Mouse (Mus musculus): ENCODE measurements around the gene Tmem259. TPM values are rescaled to one million over a fixed set of nuclear protein-coding genes. Genes with fewer than 3 reads are reported as not detected.
A peak's percentile ranks its signal among the peaks of the same experiment; 100 is the strongest.

Tmem259 gene
- total and polyA plus RNA-seq, 3 experiments = 62.0 to 150 TPM; not detected in 1

- H3K9me3 ChIP-seq (replicated peaks; ENCODE audit: insufficient read depth, low read length) = no peaks in the 10 kb centered on the region
- DNase-seq (ENCODE audit: low read depth, low spot score) = no peak
- no peak overlapping the region for H3K4me3 ChIP-seq (ENCODE audit: control insufficient read depth in 1 of 2, insufficient read depth in 1 of 2, low read depth in 2 of 2, low read length in 2 of 2)
- peaks cover 0 to 6% of the 10 kb centered on the region in 2 experiments; a peak in 1 of 4 replicates for H3K4me1 ChIP-seq (ENCODE audit: control insufficient read depth in 1 of 2, insufficient read depth in 2 of 2, low read length in 2 of 2)
- no peaks in the 10 kb centered on the region; a peak in 1 of 4 replicates for H3K36me3 ChIP-seq (ENCODE audit: control insufficient read depth in 1 of 2, insufficient read depth in 2 of 2, low read length in 2 of 2)
- H3K79me2 ChIP-seq (ENCODE audit: control insufficient read depth, insufficient read depth, low read length, poor library complexity) = peaks cover 9% of the 10 kb centered on the region
- H3K27ac ChIP-seq (ENCODE audit: control insufficient read depth, low read depth, low read length) = no peak overlapping the region
- no peak overlapping the region for H3K9ac ChIP-seq (ENCODE audit: control insufficient read depth, low read depth, low read length, poor library complexity, severe bottlenecking)
- H3K27me3 ChIP-seq (ENCODE audit: control insufficient read depth in 1 of 2, insufficient read depth in 2 of 2, low read length in 2 of 2) = no peaks in the 10 kb centered on the region
- TF ChIP-seq SMC3 (IDR thresholded peaks at IDR 0.05; ENCODE audit: low read depth, low read length) = no peak
- TF ChIP-seq KAT2A (conservative IDR thresholded peaks at IDR 0.05; ENCODE audit: low read depth, low read length) = no peak
- no peak for TF ChIP-seq HCFC1 (IDR thresholded peaks at IDR 0.05; ENCODE audit: low read depth, low read length)
- TF ChIP-seq CHD2 (IDR thresholded peaks at IDR 0.05; ENCODE audit: low read length) = 0 out of 2 replicates have a peak, but pooled peaks have one; percentile 29
- TF ChIP-seq USF1 (IDR thresholded peaks at IDR 0.05; ENCODE audit: low read depth, low read length) = no peak
- TF ChIP-seq ZKSCAN1 (IDR thresholded peaks at IDR 0.05; ENCODE audit: low read depth, low read length) = no peak
- TF ChIP-seq MAZ (IDR thresholded peaks at IDR 0.05; ENCODE audit: low read depth, low read length) = no peak
- no peak for TF ChIP-seq MYC (IDR thresholded peaks at IDR 0.05; ENCODE audit: low read depth, low read length)
These were observed 55.0 kb downstream of the Tmem259 start for GRCm38 (mm10) chr10:79928907-79929701.

GRCm38 (mm10) chr10:79928030-79928694, 56.0 kb downstream of the Tmem259 start:
- Histone ChIP-seq H3K27ac (ENCODE audit: control insufficient read depth, low read depth, low read length) (peak overlapping the region; percentile 68), H3K9me3 (replicated peaks; ENCODE audit: insufficient read depth, low read length) (no peaks in the 10 kb centered on the region), H3K4me1 (ENCODE audit: control insufficient read depth in 1 of 2, insufficient read depth in 2 of 2, low read length in 2 of 2) (peaks cover 0 to 6% of the 10 kb centered on the region in 2 experiments; a peak in 1 of 4 replicates), H3K4me3 (ENCODE audit: control insufficient read depth in 1 of 2, insufficient read depth in 1 of 2, low read depth in 2 of 2, low read length in 2 of 2) (peak overlapping the region; percentile 79 to 90), H3K9ac (ENCODE audit: control insufficient read depth, low read depth, low read length, poor library complexity, severe bottlenecking) (peak overlapping the region; percentile 93), H3K27me3 (ENCODE audit: control insufficient read depth in 1 of 2, insufficient read depth in 2 of 2, low read length in 2 of 2) (no peaks in the 10 kb centered on the region), H3K79me2 (ENCODE audit: control insufficient read depth, insufficient read depth, low read length, poor library complexity) (peaks cover 9% of the 10 kb centered on the region), H3K36me3 (ENCODE audit: control insufficient read depth in 1 of 2, insufficient read depth in 2 of 2, low read length in 2 of 2) (no peaks in the 10 kb centered on the region; a peak in 1 of 4 replicates)
- TF ChIP-seq EP300 (IDR thresholded peaks at IDR 0.05; ENCODE audit: low read depth in 1 of 2, low read length in 2 of 2) (0 out of 4 replicates have a peak, but pooled peaks of 1 of the 2 experiments have one; percentile 14), POLR2AphosphoS2 (IDR thresholded peaks at IDR 0.05; ENCODE audit: low read length) (no peak), ELF1 (IDR thresholded peaks at IDR 0.05; ENCODE audit: low read depth, low read length) (peak; percentile 48; the same call in 1 of the 2 replicates), TCF12 (IDR thresholded peaks at IDR 0.05; ENCODE audit: low read depth, low read length) (no peak), JUND (IDR thresholded peaks at IDR 0.05; ENCODE audit: low read depth, low read length) (peak; percentile 83; the same call in 1 of the 2 replicates), POLR2AphosphoS5 (IDR thresholded peaks at IDR 0.05; ENCODE audit: borderline replicate concordance, low read depth, low read length) (no peak), MYC (IDR thresholded peaks at IDR 0.05; ENCODE audit: low read depth, low read length) (0 out of 2 replicates have a peak, but pooled peaks have one; percentile 11), BHLHE40 (IDR thresholded peaks at IDR 0.05; ENCODE audit: borderline replicate concordance, low read depth, low read length) (no peak), SIN3A (IDR thresholded peaks at IDR 0.05; ENCODE audit: low read length) (0 out of 2 replicates have a peak, but pooled peaks have one; percentile 6), USF2 (IDR thresholded peaks at IDR 0.05; ENCODE audit: borderline replicate concordance in 1 of 2, insufficient read depth in 1 of 2, low read depth in 1 of 2, low read length in 2 of 2) (no peak), MAZ (IDR thresholded peaks at IDR 0.05; ENCODE audit: low read depth, low read length) (0 out of 2 replicates have a peak, but pooled peaks have one; percentile 55)
- peak; percentile 78 for DNase-seq (ENCODE audit: low read depth, low spot score)
